Mouse (Mus musculus): ENCODE results near the gene Nlrp3. TPM values are rescaled to one million over a fixed set of nuclear protein-coding genes. Genes with fewer than 3 reads are reported as not detected.
A peak's percentile ranks its signal among the peaks of the same experiment; 100 is the strongest.

Nlrp3 gene
- total and polyA plus RNA-seq, 2 experiments from 2014 or later: 0.07 to 0.27 TPM

DNA sequence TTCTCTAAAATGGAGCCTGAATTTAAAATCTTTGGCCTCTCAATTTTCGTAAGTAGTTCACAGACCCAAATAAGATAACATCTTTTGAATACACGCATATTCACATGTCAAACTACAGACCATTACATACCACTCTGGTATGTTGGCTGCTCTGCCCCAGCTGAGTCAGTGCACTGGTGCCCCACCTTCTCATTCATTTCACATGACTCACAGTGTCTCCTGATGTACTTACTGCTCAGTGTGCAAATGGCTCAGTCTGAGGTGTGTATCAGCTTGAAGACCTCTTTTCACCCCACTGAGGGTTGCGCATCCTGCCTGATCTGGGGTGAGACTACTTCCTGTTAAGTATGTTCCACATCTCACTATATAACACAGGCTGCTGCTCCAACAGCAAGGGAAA lies 59.5 kb downstream of the Nlrp3 start:
- 92% methylated on average over 3 of the region's 3 CpGs for WGBS
- ATAC-seq (ENCODE audit: low FRiP score): no peak
- H3K4me1 ChIP-seq (ENCODE audit: insufficient read depth, low read length): no peaks in the 10 kb centered on the region

DNA sequence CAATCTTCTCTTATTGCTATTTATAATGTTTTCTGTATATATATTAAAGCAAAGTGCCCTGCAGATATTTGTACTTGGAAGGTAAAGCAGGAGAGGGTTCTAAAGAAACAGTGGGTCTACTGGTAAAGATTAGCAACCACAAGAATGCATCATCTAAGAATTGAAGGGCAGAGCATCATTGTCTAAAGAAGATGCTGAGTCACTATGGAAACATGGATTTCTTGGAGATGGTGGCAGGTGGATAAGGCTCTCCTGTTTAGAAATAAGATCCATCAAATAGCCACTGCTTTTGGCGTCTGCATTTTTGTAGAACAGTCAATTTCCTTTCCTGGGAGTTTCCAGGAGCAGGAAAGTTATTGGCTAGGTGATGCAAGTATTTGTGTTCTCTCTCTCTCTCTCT lies 60.9 kb downstream of the Nlrp3 start:
- no peak for TF ChIP-seq CTCF (IDR thresholded peaks at IDR 0.05)
- no peaks in the 10 kb centered on the region for H3K36me3 ChIP-seq (ENCODE audit: insufficient read depth, low read length)
- H3K27ac ChIP-seq (ENCODE audit: low read depth, low read length): no peak overlapping the region
- 67% methylated on average over 1 of the region's 1 CpGs for WGBS
- no peak overlapping the region for H3K4me2 ChIP-seq (ENCODE audit: low read depth, low read length, poor library complexity, severe bottlenecking)
- no peaks in the 10 kb centered on the region for H3K27me3 ChIP-seq (ENCODE audit: insufficient read depth, low read length)
- ATAC-seq (ENCODE audit: low FRiP score) (no peak), DNase-seq (ENCODE audit: low spot score) (no peak)
- no peaks in the 10 kb centered on the region for H3K9me3 ChIP-seq (ENCODE audit: low read length)
- no peaks in the 10 kb centered on the region for H3K4me1 ChIP-seq (ENCODE audit: insufficient read depth, low read length)
- H3K4me3 ChIP-seq (ENCODE audit: low read depth, low read length): no peak overlapping the region
- H3K9ac ChIP-seq (replicated peaks; ENCODE audit: low read length, poor library complexity, severe bottlenecking): no peak overlapping the region

More for the DNA sequence above, 59.5 kb downstream of the Nlrp3 start:
- no peak overlapping the region for H3K9ac ChIP-seq (replicated peaks; ENCODE audit: low read length, poor library complexity, severe bottlenecking)
- no peaks in the 10 kb centered on the region for H3K9me3 ChIP-seq (ENCODE audit: low read length)
- H3K27ac ChIP-seq (ENCODE audit: low read depth, low read length): no peak overlapping the region
- no peak for TF ChIP-seq CTCF (IDR thresholded peaks at IDR 0.05)
- H3K36me3 ChIP-seq (ENCODE audit: insufficient read depth, low read length): no peaks in the 10 kb centered on the region
- DNase-seq (ENCODE audit: low spot score): no peak
- no peak overlapping the region for H3K4me3 ChIP-seq (ENCODE audit: low read depth, low read length)
- H3K4me2 ChIP-seq (ENCODE audit: low read depth, low read length, poor library complexity, severe bottlenecking): no peak overlapping the region
- no peaks in the 10 kb centered on the region for H3K27me3 ChIP-seq (ENCODE audit: insufficient read depth, low read length)

DNA sequence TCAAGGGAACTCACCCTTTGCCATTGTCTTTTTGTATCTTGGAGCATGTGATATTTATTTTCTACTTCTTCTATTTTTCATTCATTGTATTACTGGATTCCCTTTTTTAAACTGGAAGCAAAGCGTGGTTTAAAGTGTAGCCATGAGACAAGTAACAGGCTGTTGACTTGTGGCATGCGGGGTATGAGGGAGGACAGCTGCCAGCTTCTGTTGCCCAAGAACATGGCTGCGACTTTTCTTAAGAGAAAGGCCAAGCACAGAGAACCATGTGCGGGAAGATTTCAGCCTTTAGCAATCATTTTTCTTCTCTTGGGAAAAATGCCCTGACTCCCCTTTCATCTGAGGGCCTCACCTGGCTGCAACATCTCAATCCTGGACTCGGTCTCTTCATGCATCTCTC lies 70.3 kb downstream of the Nlrp3 start:
- Histone ChIP-seq H3K9ac (replicated peaks; ENCODE audit: low read length, poor library complexity, severe bottlenecking) (no peak overlapping the region), H3K4me3 (ENCODE audit: low read depth, low read length) (no peak overlapping the region), H3K27me3 (ENCODE audit: insufficient read depth, low read length) (no peaks in the 10 kb centered on the region), H3K4me1 (ENCODE audit: insufficient read depth, low read length) (no peaks in the 10 kb centered on the region), H3K27ac (ENCODE audit: low read depth, low read length) (no peak overlapping the region), H3K9me3 (ENCODE audit: low read length) (no peaks in the 10 kb centered on the region), H3K36me3 (ENCODE audit: insufficient read depth, low read length) (no peaks in the 10 kb centered on the region), H3K4me2 (ENCODE audit: low read depth, low read length, poor library complexity, severe bottlenecking) (no peak overlapping the region)
- WGBS: 91% methylated on average over 5 of the region's 5 CpGs
- no peak for TF ChIP-seq CTCF (IDR thresholded peaks at IDR 0.05)
- DNase-seq (ENCODE audit: low spot score) (no peak), ATAC-seq (ENCODE audit: low FRiP score) (no peak)

DNA sequence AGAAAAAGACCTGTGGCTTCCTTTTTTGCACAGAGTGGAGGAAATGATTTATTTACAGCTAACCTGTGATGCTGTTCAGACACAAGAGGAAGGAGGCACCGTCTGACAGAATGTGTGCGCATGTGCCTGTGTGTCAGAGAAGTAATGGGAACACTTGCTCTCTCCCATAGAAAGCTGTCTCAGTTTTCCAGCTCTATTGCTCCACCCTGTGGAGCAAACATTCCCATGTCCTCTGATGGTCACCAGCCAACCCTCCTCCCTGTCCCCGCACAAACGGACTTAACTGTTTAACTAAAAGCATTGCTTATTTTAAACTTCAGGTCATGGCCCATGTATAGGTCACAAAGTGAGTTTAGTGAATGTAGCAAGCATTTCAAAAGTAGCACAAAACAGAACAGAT lies 72.8 kb downstream of the Nlrp3 start:
- Histone ChIP-seq H3K27ac (ENCODE audit: low read depth, low read length) (no peak overlapping the region), H3K4me2 (ENCODE audit: low read depth, low read length, poor library complexity, severe bottlenecking) (no peak overlapping the region), H3K27me3 (ENCODE audit: insufficient read depth, low read length) (no peaks in the 10 kb centered on the region), H3K4me3 (ENCODE audit: low read depth, low read length) (no peak overlapping the region), H3K9me3 (ENCODE audit: low read length) (no peaks in the 10 kb centered on the region), H3K4me1 (ENCODE audit: insufficient read depth, low read length) (no peaks in the 10 kb centered on the region), H3K9ac (replicated peaks; ENCODE audit: low read length, poor library complexity, severe bottlenecking) (no peak overlapping the region), H3K36me3 (ENCODE audit: insufficient read depth, low read length) (no peaks in the 10 kb centered on the region)
- TF ChIP-seq CTCF (IDR thresholded peaks at IDR 0.05): peak; percentile 75
- WGBS: 54% methylated on average over 4 of the region's 4 CpGs
- ATAC-seq (ENCODE audit: low FRiP score) (no peak), DNase-seq (ENCODE audit: low spot score) (peak; percentile 69)

Other genes with a start within 250 kb of the Nlrp3 start
- 4.2 and 5.6 TPM in 2 replicates for gene Wnt9a, start 234.6 kb upstream of the Nlrp3 start, total RNA-seq (2014; rRNA removed)
- 2.3 and 2.9 TPM in 2 replicates for gene Wnt9a, start 234.6 kb upstream of the Nlrp3 start, polyA plus RNA-seq (2015; fragmentation: Nextera tagmentation; extraction: Ambion mirVana)
- not detected in 2 replicates for gene Prss38, start 165.9 kb upstream of the Nlrp3 start, total RNA-seq (2014; rRNA removed)
- 0.22 TPM in 1 of 2 replicates, not detected in the other for gene Prss38, start 165.9 kb upstream of the Nlrp3 start, polyA plus RNA-seq (2015; fragmentation: Nextera tagmentation; extraction: Ambion mirVana)
- 38.0 and 39.8 TPM in 2 replicates for gene Jmjd4, start 91.5 kb upstream of the Nlrp3 start, total RNA-seq (2014; rRNA removed)
- gene Jmjd4, start 91.5 kb upstream of the Nlrp3 start, polyA plus RNA-seq (2015; fragmentation: Nextera tagmentation; extraction: Ambion mirVana): 22.7 and 24.0 TPM in 2 replicates
- 465 and 467 TPM in 2 replicates for gene Snap47, start 90.4 kb upstream of the Nlrp3 start, total RNA-seq (2014; rRNA removed)
- 588 and 631 TPM in 2 replicates for gene Snap47, start 90.4 kb upstream of the Nlrp3 start, polyA plus RNA-seq (2015; fragmentation: Nextera tagmentation; extraction: Ambion mirVana)
- 7.6 and 11.2 TPM in 2 replicates for gene Zfp867, start 69.1 kb upstream of the Nlrp3 start, total RNA-seq (2014; rRNA removed)
- gene Zfp867, start 69.1 kb upstream of the Nlrp3 start, polyA plus RNA-seq (2015; fragmentation: Nextera tagmentation; extraction: Ambion mirVana): 6.4 and 8.0 TPM in 2 replicates
- 20.2 and 30.4 TPM in 2 replicates for gene Zkscan17, start 14.8 kb upstream of the Nlrp3 start, total RNA-seq (2014; rRNA removed)
- 13.3 and 14.7 TPM in 2 replicates for gene Zkscan17, start 14.8 kb upstream of the Nlrp3 start, polyA plus RNA-seq (2015; fragmentation: Nextera tagmentation; extraction: Ambion mirVana)
- not detected in 2 replicates for gene Olfr222, start 34.7 kb downstream of the Nlrp3 start, total RNA-seq (2014; rRNA removed)
- gene Olfr222, start 34.7 kb downstream of the Nlrp3 start, polyA plus RNA-seq (2015; fragmentation: Nextera tagmentation; extraction: Ambion mirVana): not detected in 2 replicates
- gene Olfr223, start 51.7 kb downstream of the Nlrp3 start, total RNA-seq (2014; rRNA removed): not detected in 2 replicates
- not detected in 2 replicates for gene Olfr223, start 51.7 kb downstream of the Nlrp3 start, polyA plus RNA-seq (2015; fragmentation: Nextera tagmentation; extraction: Ambion mirVana)
- 157 and 172 TPM in 2 replicates for gene Mprip, start 119.7 kb downstream of the Nlrp3 start, total RNA-seq (2014; rRNA removed)
- gene Mprip, start 119.7 kb downstream of the Nlrp3 start, polyA plus RNA-seq (2015; fragmentation: Nextera tagmentation; extraction: Ambion mirVana): 49.3 and 53.3 TPM in 2 replicates
- gene Pld6, start 246.1 kb downstream of the Nlrp3 start, total RNA-seq (2014; rRNA removed): 18.3 and 19.0 TPM in 2 replicates
- 26.2 and 32.2 TPM in 2 replicates for gene Pld6, start 246.1 kb downstream of the Nlrp3 start, polyA plus RNA-seq (2015; fragmentation: Nextera tagmentation; extraction: Ambion mirVana)

Measured in midbrain, postnatal 0 days (tissue).